In genomic region chr2:178698648-178699047, GRCm38 (mm10) we compare ENCODE assay signal across 9 mouse cellular contexts.
A peak's percentile ranks its signal among the peaks of the same experiment; 100 is the strongest.
DNase-seq lines count a peak whose midpoint lies in the region; ATAC-seq and TF ChIP-seq lines count a peak whose summit lies in the region.
"Had no signal": no experiment of that assay in that cellular context is flagged by ENCODE, and none has a peak within 500 bp of the region (broad histone marks: within the 10 kb centered on the region; RNA-seq: fewer than 3 reads in every experiment).

No protein-coding gene starts in this region.

- no peaks in the 10 kb centered on the region for H3K36me3 ChIP-seq in heart, adult 2 months (ENCODE audit: control insufficient read depth, insufficient read depth, low read length)
- H3K36me3 ChIP-seq in heart, embryonic 12.5 days: no peaks in the 10 kb centered on the region
- no peaks in the 10 kb centered on the region for H3K36me3 ChIP-seq in neural tube, embryonic 15.5 days

- no peak overlapping the region for H3K4me3 ChIP-seq in heart, adult 2 months
- no peak overlapping the region for H3K4me3 ChIP-seq in heart, embryonic 12.5 days
- H3K4me3 ChIP-seq in neural tube, embryonic 15.5 days (replicated peaks): no peak overlapping the region

- intact Hi-C loops in heart, adult 2 months (cut with DNase I): no loop called here

- WGBS in heart, adult 2 months: 55% methylated on average over 13 of the region's 13 CpGs
- WGBS in heart, embryonic 12.5 days: 71% methylated on average over 13 of the region's 13 CpGs
- 67% methylated on average over 13 of the region's 13 CpGs for WGBS in neural tube, embryonic 15.5 days

- H3K9ac ChIP-seq in heart, adult 2 months (ENCODE audit: low read depth, low read length): no peak overlapping the region
- no peak overlapping the region for H3K9ac ChIP-seq in heart, embryonic 12.5 days
- H3K9ac ChIP-seq in neural tube, embryonic 15.5 days (replicated peaks): no peak overlapping the region

- no peak overlapping the region for H3K4me2 ChIP-seq in heart, embryonic 12.5 days
- no peak overlapping the region for H3K4me2 ChIP-seq in neural tube, embryonic 15.5 days

- TF ChIP-seq CTCF in heart, adult 2 months (IDR thresholded peaks at IDR 0.05): no peak

- H3K9me3 ChIP-seq in heart, embryonic 12.5 days (replicated peaks): no peaks in the 10 kb centered on the region
- no peaks in the 10 kb centered on the region for H3K9me3 ChIP-seq in neural tube, embryonic 15.5 days (replicated peaks)

- TF ChIP-seq EP300 in heart, adult 2 months (IDR thresholded peaks at IDR 0.05; ENCODE audit: insufficient read depth, low read depth, low read length): no peak

- no peaks in the 10 kb centered on the region for H3K79me2 ChIP-seq in heart, adult 2 months (replicated peaks; ENCODE audit: control insufficient read depth, insufficient read depth, low read length)

- no peaks in the 10 kb centered on the region for H3K27me3 ChIP-seq in heart, adult 2 months (ENCODE audit: control insufficient read depth, insufficient read depth, low read length)
- H3K27me3 ChIP-seq in heart, embryonic 12.5 days (replicated peaks): no peaks in the 10 kb centered on the region
- peaks cover 5% of the 10 kb centered on the region; the same call in 1 of the 2 replicates for H3K27me3 ChIP-seq in neural tube, embryonic 15.5 days (replicated peaks)
- H3K27me3 ChIP-seq: CH12.LX had no signal

- no peaks in the 10 kb centered on the region for H3K4me1 ChIP-seq in heart, adult 2 months (ENCODE audit: control insufficient read depth, insufficient read depth, low read length)
- H3K4me1 ChIP-seq in heart, embryonic 12.5 days (replicated peaks): no peaks in the 10 kb centered on the region
- H3K4me1 ChIP-seq in neural tube, embryonic 15.5 days: 0 out of 2 replicates have a peak, but pooled peaks cover 3% of the 10 kb centered on the region

- DNase-seq in heart, adult 2 months: peak; percentile 67 to 78
- DNase-seq in cerebellum, adult 8-10 months: peak; percentile 10
- DNase-seq in gastrocnemius, postnatal 25 days: peak; percentile 77
- DNase-seq in layer of hippocampus, adult 9-11 months: peak; percentile 86
- no peak for DNase-seq in thymus, postnatal 4 days
- no peak for DNase-seq in liver

- TF ChIP-seq POLR2A in heart, adult 2 months (IDR thresholded peaks at IDR 0.05; ENCODE audit: insufficient read depth, low read depth, low read length): no peak

- ATAC-seq in heart, embryonic 12.5 days (ENCODE audit: insufficient number of reproducible peaks, low FRiP score): no peak
- ATAC-seq in neural tube, embryonic 15.5 days (ENCODE audit: low FRiP score): peak; percentile 75; the same call in 1 of the 2 replicates

- peak overlapping the region; percentile 52 for H3K27ac ChIP-seq in heart, adult 2 months
- H3K27ac ChIP-seq in heart, embryonic 12.5 days (ENCODE audit: poor library complexity, severe bottlenecking): no peak overlapping the region
- H3K27ac ChIP-seq in neural tube, embryonic 15.5 days (replicated peaks): no peak overlapping the region; the same call in 1 of the 2 replicates

Comparison
In these comparisons a context has a peak if more than half of its experiments do, and no peak if none do; other contexts are left out.
1. DNase-seq: peak in heart, adult 2 months (2 of 2), cerebellum, adult 8-10 months (single experiment), gastrocnemius, postnatal 25 days (single experiment) and layer of hippocampus, adult 9-11 months (single experiment); none in thymus, postnatal 4 days (single experiment) and liver (single experiment).